Mouse (Mus musculus): Measurements from ENCODE around the gene Fxyd2.

- no peak for TF ChIP-seq GATA1 (IDR thresholded peaks at IDR 0.05; ENCODE audit: borderline replicate concordance, low read length)
- no peak for TF ChIP-seq FLI1 (IDR thresholded peaks at IDR 0.05; ENCODE audit: low read length)
These were observed 12.8 kb upstream of the Fxyd2 start for GRCm38 (mm10) chr9:45386698-45387097.

Measured in megakaryocyte, embryonic 14.5 days (primary cell).